Mouse (Mus musculus) gastrocnemius, postnatal 36 days (tissue): ENCODE data around the gene Il17d. TPM values are rescaled to one million over a fixed set of nuclear protein-coding genes. Genes with fewer than 3 reads are reported as not detected.

ENCODE experiments used
- DNase-seq, 2 experiments: peaks; one replicate each; pipeline ENCODE4 v3.0.0; 2022
- intact Hi-C: fragments of 180-260 bp; cut with DNase I; formaldehyde crosslinking; loops from one replicate; pipeline ENCODE4 v1.15.1; 2025
- long read RNA-seq, 2 experiments: library from polyadenylated mRNA; stranded (forward); transcript quantifications; one replicate each; pipeline ENCODE4 v2.0.0; 2021
- total RNA-seq, 2 experiments: library from RNA; stranded (reverse); gene quantifications; 2 replicates each; pipeline ENCODE4 v1.2.3; 2021

Gene Il17d
- total RNA-seq: 1 to 10 TPM; 1.5 to 2.1 TPM
- long read RNA-seq, experiment 1: 0 reads
- long read RNA-seq, experiment 2: 0 reads

- intact Hi-C loops: loop anchor here (5.0 to 10.0 kb wide), 2 partner anchors 47 to 150 kb away; partner anchors contain the start of gene Eef1akmt1
- DNase-seq: no peak
Measured at GRCm38 (mm10) chr14:57524671-57525387, at the start of gene Il17d. TSS of gene Il17d (plus strand) at chr14:57524777.

GRCm38 (mm10) chr14:57475057-57475456 is 49.5 kb upstream of the Il17d start:
- DNase-seq: no peak
- intact Hi-C loops: no loop called here

- intact Hi-C loops: no loop called here
- no peak for DNase-seq
Measured at GRCm38 (mm10) chr14:57482262-57482661, 42.3 kb upstream of the Il17d start.

- DNase-seq: no peak
- intact Hi-C loops: no loop called here
Measured at GRCm38 (mm10) chr14:57484183-57484582, 40.4 kb upstream of the Il17d start.

DNA sequence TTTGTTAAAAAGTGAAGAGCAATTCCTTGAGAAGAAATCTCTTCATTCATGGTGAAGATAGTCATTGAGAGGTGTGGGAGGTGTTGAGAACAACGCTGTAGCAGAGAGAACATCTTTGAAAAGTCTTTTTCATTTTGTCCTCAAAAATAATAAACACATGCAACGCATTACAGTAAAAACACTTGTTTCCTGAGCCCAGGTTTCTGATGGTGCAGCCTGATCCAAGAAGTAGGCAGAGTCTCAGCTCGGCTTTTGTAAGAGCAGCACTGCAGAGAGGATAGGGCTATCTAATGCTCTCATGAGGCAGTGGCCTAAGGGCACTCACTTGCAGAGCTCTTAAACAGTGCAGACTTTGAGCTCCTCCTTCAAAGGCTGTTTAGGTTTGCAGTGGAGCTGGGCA is 34.9 kb upstream of the Il17d start:
- intact Hi-C loops: no loop called here
- no peak for DNase-seq

DNA sequence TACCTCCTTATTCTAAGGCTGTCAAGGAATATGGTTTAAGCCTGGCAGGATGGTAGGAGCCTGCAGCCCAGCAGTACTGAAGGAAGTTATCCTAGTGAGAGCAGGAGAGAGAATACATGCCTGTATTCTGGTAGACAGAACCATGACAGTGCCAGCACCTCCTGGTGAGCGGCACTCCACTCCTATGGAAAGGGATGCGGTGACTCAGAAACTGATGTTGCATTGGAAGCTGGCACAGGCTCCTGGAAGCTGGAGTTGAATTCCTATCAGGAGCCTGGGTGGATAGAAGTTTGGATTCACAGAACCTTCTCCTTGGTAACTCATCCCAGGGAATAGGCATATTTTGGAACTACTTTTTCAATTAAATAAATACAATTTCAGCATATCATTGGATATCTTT is 30.7 kb upstream of the Il17d start:
- intact Hi-C loops: no loop called here
- DNase-seq: no peak

- no peak for DNase-seq
- intact Hi-C loops: no loop called here
Measured at GRCm38 (mm10) chr14:57503729-57504128, 20.8 kb upstream of the Il17d start.

GRCm38 (mm10) chr14:57509554-57509953 is 15.0 kb upstream of the Il17d start:
- intact Hi-C loops: no loop called here
- no peak for DNase-seq

GRCm38 (mm10) chr14:57515156-57515762 is 9.3 kb upstream of the Il17d start:
- intact Hi-C loops: no loop called here
- no peak for DNase-seq

DNA sequence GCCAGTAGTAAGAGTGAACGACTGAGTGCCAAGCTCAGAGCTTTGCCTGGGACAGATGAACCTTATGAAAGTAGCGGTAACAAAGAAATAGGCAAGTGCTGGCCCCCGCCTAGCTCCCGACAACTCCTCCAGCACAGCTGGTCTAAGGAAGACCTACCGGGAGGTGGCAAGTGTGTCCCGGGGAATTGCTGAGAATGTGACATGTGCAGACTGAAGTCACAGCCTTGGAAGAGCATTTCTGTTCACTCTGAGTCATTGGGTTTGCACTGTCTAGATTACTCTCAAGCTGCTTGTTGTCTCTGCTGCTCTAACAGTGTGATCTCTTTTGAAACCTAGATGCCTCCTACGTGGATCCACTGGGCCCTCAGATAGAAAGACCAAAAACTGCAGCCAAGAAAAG is 7.6 kb upstream of the Il17d start:
- intact Hi-C loops: no loop called here
- no peak for DNase-seq

DNA sequence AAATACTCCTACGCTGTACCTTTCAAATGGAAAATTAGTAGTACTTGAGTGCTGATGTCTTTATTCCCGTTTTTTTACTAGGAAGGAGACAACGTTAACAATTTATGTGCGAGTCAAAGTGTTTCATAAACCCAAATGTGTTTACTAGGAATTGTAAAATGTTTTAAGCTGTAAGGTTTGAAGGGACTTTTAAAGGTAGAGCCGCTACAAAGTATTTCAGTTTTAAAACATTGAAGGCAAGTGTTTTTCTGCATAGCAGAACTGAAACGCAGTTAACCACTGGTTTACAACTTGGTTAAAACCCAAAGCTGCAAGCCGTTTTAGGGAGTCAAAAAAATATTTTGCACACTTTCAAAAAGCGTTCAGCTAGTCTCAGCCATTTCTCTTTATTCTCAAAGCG is 815 bp upstream of the Il17d start:
- intact Hi-C loops: loop anchor here (10.0 kb wide), 1 partner anchor 149 kb away; no protein-coding TSS in a partner anchor
- DNase-seq: no peak

DNA sequence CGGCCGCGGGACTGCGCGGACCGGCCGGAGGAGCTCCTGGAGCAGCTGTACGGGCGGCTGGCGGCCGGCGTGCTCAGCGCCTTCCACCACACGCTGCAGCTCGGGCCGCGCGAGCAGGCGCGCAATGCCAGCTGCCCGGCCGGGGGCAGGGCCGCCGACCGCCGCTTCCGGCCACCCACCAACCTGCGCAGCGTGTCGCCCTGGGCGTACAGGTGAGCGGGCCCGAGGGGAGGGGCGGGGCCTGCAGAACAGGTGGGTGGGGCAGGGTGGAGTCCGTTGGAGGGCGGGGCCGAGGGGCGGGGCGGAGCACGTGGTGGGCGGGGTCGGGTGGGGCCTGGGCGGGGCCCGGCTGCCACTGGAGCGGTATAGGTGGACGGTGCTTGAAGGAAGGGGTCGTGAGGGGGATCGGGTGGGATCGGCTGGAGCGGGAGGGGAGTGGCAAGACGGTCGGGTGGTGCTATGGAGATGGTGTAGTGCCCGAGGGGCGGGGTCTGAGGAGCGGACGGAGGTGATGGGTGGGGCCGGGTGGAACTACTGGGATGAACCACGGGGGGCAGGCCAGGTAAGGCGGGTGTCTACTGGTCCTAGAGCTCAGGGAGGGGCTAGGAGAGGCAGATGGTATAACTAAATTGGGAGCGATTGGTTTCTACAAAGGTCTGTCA is 942 bp downstream of the Il17d start:
- intact Hi-C loops: loop anchor here (5.0 to 10.0 kb wide), 2 partner anchors 47 to 151 kb away; partner anchors contain the start of gene Eef1akmt1
- DNase-seq: peak; percentile 24 to 51

GRCm38 (mm10) chr14:57526050-57526623 is 1.6 kb downstream of the Il17d start:
- intact Hi-C loops: loop anchor here (5.0 to 10.0 kb wide), 2 partner anchors 46 to 151 kb away; partner anchors contain the start of gene Eef1akmt1
- DNase-seq: no peak

DNA sequence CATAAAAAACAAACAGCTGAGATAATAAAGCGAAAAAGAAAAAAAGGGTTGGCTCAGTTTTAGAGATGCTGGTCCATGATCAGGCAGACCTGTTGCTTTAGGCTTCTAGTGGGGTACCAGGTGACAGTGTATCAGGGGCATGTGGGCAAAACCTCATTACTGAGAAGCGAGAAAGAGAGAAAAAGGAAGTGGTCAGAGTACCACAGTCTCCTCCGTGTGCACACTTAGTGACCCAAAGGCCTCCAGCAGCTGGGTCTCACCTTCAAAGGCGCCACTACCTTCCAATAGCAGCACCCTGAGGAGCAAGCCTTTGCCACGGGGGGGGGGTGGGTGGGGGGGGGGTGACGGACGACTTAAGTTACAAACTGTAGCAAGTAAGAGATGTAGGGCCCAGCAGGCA is 2.5 kb downstream of the Il17d start:
- DNase-seq: no peak
- intact Hi-C loops: loop anchor here (5.0 to 10.0 kb wide), 2 partner anchors 45 to 152 kb away; partner anchors contain the start of gene Eef1akmt1

DNA sequence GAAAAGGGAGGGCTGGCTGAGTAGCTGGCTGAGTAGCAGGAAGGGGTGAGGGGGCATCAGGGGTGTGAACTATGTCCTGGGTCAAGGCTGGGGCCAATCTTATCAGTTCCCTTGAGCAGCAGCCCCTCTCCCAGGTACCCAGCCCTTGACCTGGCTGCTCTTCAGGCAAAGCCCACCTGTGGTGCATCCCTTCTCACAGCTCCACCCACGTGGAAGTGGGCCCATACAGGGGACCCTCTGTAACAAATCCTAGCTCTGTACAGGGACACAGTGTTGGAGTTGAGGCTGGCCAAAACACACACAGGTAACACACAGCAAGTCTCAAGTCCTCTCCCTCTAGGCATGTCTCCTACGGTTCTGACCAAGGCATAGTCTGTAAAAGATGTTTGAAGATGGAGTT is 3.0 kb downstream of the Il17d start:
- intact Hi-C loops: loop anchor here (5.0 to 10.0 kb wide), 2 partner anchors 45 to 153 kb away; partner anchors contain the start of gene Eef1akmt1

GRCm38 (mm10) chr14:57529086-57529785 is 4.7 kb downstream of the Il17d start:
- no peak for DNase-seq
- intact Hi-C loops: loop anchor here (5.0 to 10.0 kb wide), 2 partner anchors 43 to 154 kb away; partner anchors contain the start of gene Eef1akmt1

More for the DNA sequence above, 3.0 kb downstream of the Il17d start:
- DNase-seq: no peak

DNA sequence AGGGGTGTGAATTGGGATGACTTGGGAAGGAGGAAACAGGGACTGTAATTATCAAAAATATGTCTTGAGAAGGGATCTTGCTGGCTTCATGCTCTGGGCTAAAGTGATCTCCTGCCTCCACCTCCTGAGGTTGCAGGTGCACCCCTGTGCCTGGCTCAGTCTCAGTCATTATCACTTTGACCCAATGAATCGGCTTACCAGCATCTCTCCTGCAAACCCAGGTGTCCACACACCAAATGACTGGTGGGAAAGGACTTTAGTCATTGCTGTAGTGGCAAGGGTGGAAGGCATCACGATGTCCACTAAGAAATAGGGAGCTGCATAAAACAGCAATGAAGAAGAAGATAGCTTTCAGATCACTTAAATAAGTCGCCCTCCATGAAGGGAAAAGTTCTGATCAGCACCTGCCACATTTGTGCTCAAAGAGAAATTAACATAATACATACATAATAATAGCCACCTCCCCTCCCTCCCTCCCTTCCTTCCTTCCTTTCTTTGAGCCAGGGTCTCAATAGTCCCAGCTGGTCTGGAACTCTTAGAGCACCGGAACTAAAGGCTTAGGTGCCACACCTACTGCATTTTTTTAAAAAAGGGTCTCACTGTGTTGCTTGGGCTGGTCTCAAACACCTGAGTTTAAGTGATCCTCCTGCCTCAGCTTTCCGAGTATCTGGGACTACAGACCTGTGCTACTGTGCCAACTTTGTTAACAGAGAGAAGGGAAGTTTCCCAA is 5.4 kb downstream of the Il17d start:
- intact Hi-C loops: loop anchor here (5.0 to 10.0 kb wide), 2 partner anchors 42 to 155 kb away; partner anchors contain the start of gene Eef1akmt1

GRCm38 (mm10) chr14:57532577-57532976 is 8.0 kb downstream of the Il17d start:
- DNase-seq: no peak
- intact Hi-C loops: loop anchor here (2.0 kb wide), 1 partner anchor 84 kb away; no protein-coding TSS in a partner anchor

More for the DNA sequence above, 5.4 kb downstream of the Il17d start:
- DNase-seq: no peak

DNA sequence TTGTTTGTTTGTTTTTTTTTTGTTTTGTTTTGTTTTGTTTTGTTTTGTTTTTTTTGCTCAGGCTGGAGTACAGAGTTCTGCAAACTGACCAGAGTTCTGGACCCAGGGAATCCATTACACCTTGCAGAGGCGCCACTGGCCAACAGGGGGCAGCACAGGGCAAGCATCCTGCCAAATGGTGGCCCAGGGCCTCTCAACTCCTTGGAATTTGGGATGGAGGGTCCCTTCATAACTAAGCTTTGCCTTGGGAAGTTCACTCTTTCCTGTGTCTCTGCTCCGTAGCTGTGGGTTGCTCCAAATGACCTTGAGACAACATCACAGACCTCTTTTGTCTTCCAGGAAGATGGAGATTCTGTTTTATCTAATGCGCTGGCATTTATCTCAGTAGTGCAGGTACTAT is 8.6 kb downstream of the Il17d start:
- peak in 1 of 2 experiments; percentile 49 for DNase-seq
- intact Hi-C loops: loop anchor here (2.0 kb wide), 1 partner anchor 84 kb away; no protein-coding TSS in a partner anchor
